Mouse (Mus musculus) ES-Bruce4 (cell line): ENCODE results near the gene Pcnx. TPM values are rescaled to one million over a fixed set of nuclear protein-coding genes. Genes with fewer than 3 reads are reported as not detected.

Experiments used
- H3K27ac ChIP-seq: 2 replicates; pipeline ENCODE4 v1.5.1; 2012; ENCODE audit warnings: low read length, inconsistent platforms; ENCODE audit not compliant: insufficient read depth
- H3K27me3 ChIP-seq: 2 replicates; pipeline ENCODE4 v1.6.1; 2012; ENCODE audit warnings: mild to moderate bottlenecking, low read length, inconsistent platforms; ENCODE audit not compliant: control insufficient read depth, poor library complexity, insufficient read depth, severe bottlenecking
- H3K36me3 ChIP-seq: 2 replicates; pipeline ENCODE4 v1.6.1; 2012; ENCODE audit warnings: inconsistent platforms, mild to moderate bottlenecking, low read length, moderate library complexity; ENCODE audit not compliant: control insufficient read depth, poor library complexity, insufficient read depth, severe bottlenecking
- H3K4me1 ChIP-seq: one replicate; pipeline ENCODE4 v1.8.1; 2011; ENCODE audit warnings: low read length; ENCODE audit not compliant: control insufficient read depth, insufficient read depth
- H3K4me3 ChIP-seq: 2 replicates; pipeline ENCODE4 v1.5.1; 2011; ENCODE audit warnings: low read depth, mild to moderate bottlenecking, low read length
- H3K9ac ChIP-seq: 2 replicates; pipeline ENCODE4 v1.6.1; 2012; ENCODE audit warnings: low read depth, mild to moderate bottlenecking, inconsistent platforms; ENCODE audit not compliant: poor library complexity, severe bottlenecking
- H3K9me3 ChIP-seq: replicated peaks from 2 replicates; pipeline ENCODE4 v1.6.1; 2012; ENCODE audit warnings: mild to moderate bottlenecking, low read length, inconsistent platforms; ENCODE audit not compliant: control insufficient read depth, poor library complexity, insufficient read depth, severe bottlenecking
- CTCF ChIP-seq: IDR thresholded peaks from one replicate; pipeline ENCODE4 v1.8.1; 2011; ENCODE audit warnings: low read depth, low read length
- EP300 ChIP-seq: IDR thresholded peaks from 2 replicates; pipeline ENCODE4 v1.6.1; 2011; ENCODE audit warnings: low read depth, low read length; ENCODE audit not compliant: insufficient read depth
- POLR2A ChIP-seq: IDR thresholded peaks from one replicate; pipeline ENCODE4 v1.8.1; 2011; ENCODE audit warnings: low read length; ENCODE audit not compliant: insufficient read depth
- polyA plus RNA-seq: library from polyadenylated mRNA; stranded (reverse); fragments of >200 nt; gene quantifications from 2 replicates; pipeline ENCODE4 v1.2.4, GENCODE M21; 2011; ENCODE audit warnings: low read depth; ENCODE audit not compliant: missing spikeins, insufficient read depth, insufficient read length

The Pcnx gene
- polyA plus RNA-seq, 1 experiment = 18.5 TPM

DNA sequence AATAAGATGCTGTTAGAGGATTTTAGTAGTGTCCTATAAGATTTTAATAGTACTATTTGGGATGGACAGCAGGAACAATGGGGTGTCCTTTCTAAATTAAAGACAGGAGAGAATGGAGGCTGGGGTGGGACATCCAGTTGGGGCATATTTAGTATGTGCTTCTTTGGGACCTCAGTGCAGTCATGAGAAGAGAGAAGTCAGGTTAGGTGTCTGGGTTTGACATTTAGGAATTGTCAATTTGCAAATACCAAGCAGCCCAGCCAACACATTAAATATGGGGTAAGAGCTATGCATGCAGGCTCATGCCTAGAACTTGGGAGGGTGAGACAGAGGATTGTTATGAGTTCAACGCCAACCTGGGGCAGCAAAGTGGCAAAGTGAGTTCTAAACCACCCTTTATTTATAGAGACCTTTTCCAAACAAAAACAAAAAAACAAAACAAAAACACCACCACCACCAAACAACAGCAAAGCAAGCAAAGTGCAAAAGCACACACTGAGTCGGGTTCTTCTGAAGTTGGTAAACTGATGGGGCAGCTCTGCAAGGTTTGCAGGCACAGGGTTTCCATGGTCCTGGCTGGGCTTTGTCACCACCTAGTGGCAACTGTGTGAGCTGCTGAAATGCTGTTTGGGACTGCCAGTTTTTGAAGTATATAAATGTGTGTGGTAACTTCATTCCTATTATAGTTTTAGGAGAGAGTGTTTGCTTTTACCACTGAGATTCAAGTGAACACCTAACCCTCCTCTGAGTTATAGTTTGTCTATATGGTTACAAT lies 55.5 kb downstream of the Pcnx start:
- no peak overlapping the region for H3K27ac ChIP-seq
- no peaks in the 10 kb centered on the region for H3K9me3 ChIP-seq
- H3K4me3 ChIP-seq = no peak overlapping the region
- TF ChIP-seq CTCF (peak; percentile 89), EP300 (0 out of 2 replicates have a peak, but pooled peaks have one; percentile 27), POLR2A (no peak)
- no peak overlapping the region for H3K9ac ChIP-seq
- H3K36me3 ChIP-seq = no peaks in the 10 kb centered on the region
- H3K4me1 ChIP-seq = no peaks in the 10 kb centered on the region
- no peaks in the 10 kb centered on the region for H3K27me3 ChIP-seq

GRCm38 (mm10) chr12:81918346-81918745 lies 58.5 kb downstream of the Pcnx start:
- H3K9ac ChIP-seq = no peak overlapping the region
- no peak overlapping the region for H3K4me3 ChIP-seq
- H3K27ac ChIP-seq = no peak overlapping the region
- H3K9me3 ChIP-seq = no peaks in the 10 kb centered on the region
- TF ChIP-seq EP300 = no peak
- TF ChIP-seq POLR2A = no peak
- TF ChIP-seq CTCF = no peak
- no peaks in the 10 kb centered on the region for H3K4me1 ChIP-seq
- H3K27me3 ChIP-seq = no peaks in the 10 kb centered on the region
- no peaks in the 10 kb centered on the region for H3K36me3 ChIP-seq

GRCm38 (mm10) chr12:81918886-81919285 lies 59.1 kb downstream of the Pcnx start:
- Histone ChIP-seq H3K4me3 (no peak overlapping the region), H3K9me3 (no peaks in the 10 kb centered on the region), H3K36me3 (no peaks in the 10 kb centered on the region), H3K27me3 (no peaks in the 10 kb centered on the region), H3K27ac (no peak overlapping the region), H3K4me1 (no peaks in the 10 kb centered on the region), H3K9ac (no peak overlapping the region)
- TF ChIP-seq POLR2A = no peak
- no peak for TF ChIP-seq EP300
- no peak for TF ChIP-seq CTCF

DNA sequence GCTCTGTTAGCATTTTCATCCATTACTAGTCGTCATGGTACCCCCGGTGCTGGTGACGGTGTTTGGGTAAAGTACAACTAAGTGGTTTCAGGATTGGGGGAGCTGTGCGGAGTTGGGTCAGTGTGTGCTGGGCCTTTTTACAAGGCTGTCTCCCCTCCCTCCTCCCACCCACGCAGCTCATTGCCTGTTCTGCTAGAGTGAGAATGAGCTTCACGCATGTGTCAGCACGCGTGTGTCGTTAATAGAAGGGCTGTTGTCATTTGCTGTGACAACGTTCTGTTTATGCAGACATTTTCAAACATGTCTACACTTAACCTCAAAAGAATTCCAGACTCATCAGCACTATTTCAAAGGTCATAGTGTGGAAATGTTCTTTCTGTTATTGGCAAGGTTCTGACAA lies 60.2 kb downstream of the Pcnx start:
- TF ChIP-seq POLR2A = no peak
- TF ChIP-seq EP300 = no peak
- no peak for TF ChIP-seq CTCF
- Histone ChIP-seq H3K9ac (no peak overlapping the region), H3K9me3 (no peaks in the 10 kb centered on the region), H3K27ac (no peak overlapping the region), H3K36me3 (no peaks in the 10 kb centered on the region), H3K4me1 (no peaks in the 10 kb centered on the region), H3K4me3 (no peak overlapping the region), H3K27me3 (no peaks in the 10 kb centered on the region)

- Histone ChIP-seq H3K4me1 (no peaks in the 10 kb centered on the region), H3K9ac (no peak overlapping the region), H3K4me3 (no peak overlapping the region), H3K27ac (no peak overlapping the region), H3K9me3 (no peaks in the 10 kb centered on the region), H3K36me3 (no peaks in the 10 kb centered on the region), H3K27me3 (no peaks in the 10 kb centered on the region)
- no peak for TF ChIP-seq POLR2A
- TF ChIP-seq EP300 = no peak
- no peak for TF ChIP-seq CTCF
Measured at GRCm38 (mm10) chr12:81920614-81921013, 60.8 kb downstream of the Pcnx start.

GRCm38 (mm10) chr12:81921785-81922184 lies 62.0 kb downstream of the Pcnx start:
- TF ChIP-seq POLR2A = no peak
- H3K4me1 ChIP-seq = no peaks in the 10 kb centered on the region
- H3K27me3 ChIP-seq = no peaks in the 10 kb centered on the region
- H3K27ac ChIP-seq = no peak overlapping the region
- no peaks in the 10 kb centered on the region for H3K9me3 ChIP-seq
- no peak overlapping the region for H3K4me3 ChIP-seq
- no peak overlapping the region for H3K9ac ChIP-seq
- no peaks in the 10 kb centered on the region for H3K36me3 ChIP-seq
